Mouse (Mus musculus) adrenal gland, postnatal 10 days (tissue): ENCODE measurements at regions not wholly inside any gene's neighbourhood (a gene's known extent, or its start where the extent isn't known, plus 50 kb on each side); places are given as distances from the start of the nearest gene placed in this dataset.
A peak's percentile ranks its signal among the peaks of the same experiment; 100 is the strongest.

ENCODE experiments used
- DNase-seq: peaks from one replicate; pipeline ENCODE4 v3.0.0; 2021; ENCODE audit warnings: mixed read lengths

- no peak for DNase-seq
Measured at GRCm38 (mm10) chr13:10741391-10741790, 380.7 kb upstream of the Chrm3 start.

GRCm38 (mm10) chr13:10725745-10726171, 365.1 kb upstream of the Chrm3 start:
- no peak for DNase-seq

- DNase-seq, result no peak
Measured at GRCm38 (mm10) chr13:10725335-10725734, 364.7 kb upstream of the Chrm3 start.

GRCm38 (mm10) chr13:10720639-10721038, 360.0 kb upstream of the Chrm3 start:
- DNase-seq, result no peak

- DNase-seq, result no peak
Measured at GRCm38 (mm10) chr13:10711451-10711850, 350.8 kb upstream of the Chrm3 start.

GRCm38 (mm10) chr13:10710909-10711308, 350.3 kb upstream of the Chrm3 start:
- DNase-seq, result no peak

- DNase-seq, result no peak
Measured at GRCm38 (mm10) chr13:10697146-10697545, 336.5 kb upstream of the Chrm3 start.

GRCm38 (mm10) chr13:10696181-10696977, 335.7 kb upstream of the Chrm3 start:
- DNase-seq, result peak; percentile 73

GRCm38 (mm10) chr13:10691307-10691706, 330.7 kb upstream of the Chrm3 start:
- no peak for DNase-seq

GRCm38 (mm10) chr13:10687379-10687778, 326.7 kb upstream of the Chrm3 start:
- DNase-seq, result no peak

GRCm38 (mm10) chr13:10654086-10654422, 293.4 kb upstream of the Chrm3 start:
- no peak for DNase-seq

GRCm38 (mm10) chr13:10653376-10654085, 292.9 kb upstream of the Chrm3 start:
- peak; percentile 2 for DNase-seq

GRCm38 (mm10) chr13:10636859-10637258, 276.2 kb upstream of the Chrm3 start:
- DNase-seq, result no peak

GRCm38 (mm10) chr13:10630467-10630866, 269.8 kb upstream of the Chrm3 start:
- no peak for DNase-seq

GRCm38 (mm10) chr13:10619661-10620060, 259.0 kb upstream of the Chrm3 start:
- DNase-seq, result no peak

- DNase-seq, result no peak
Measured at GRCm38 (mm10) chr13:10618421-10618954, 257.8 kb upstream of the Chrm3 start.

GRCm38 (mm10) chr13:10574951-10575350, 214.3 kb upstream of the Chrm3 start:
- DNase-seq, result no peak

GRCm38 (mm10) chr13:10566825-10567224, 206.2 kb upstream of the Chrm3 start:
- no peak for DNase-seq

- DNase-seq, result no peak
Measured at GRCm38 (mm10) chr13:10557559-10557958, 196.9 kb upstream of the Chrm3 start.

- DNase-seq, result no peak
Measured at GRCm38 (mm10) chr13:10554595-10554994, 193.9 kb upstream of the Chrm3 start.

GRCm38 (mm10) chr13:10542723-10543122, 182.1 kb upstream of the Chrm3 start:
- DNase-seq, result no peak

- DNase-seq, result no peak
Measured at GRCm38 (mm10) chr13:10540197-10540940, 179.7 kb upstream of the Chrm3 start.

- DNase-seq, result peak; percentile 10
Measured at GRCm38 (mm10) chr13:10538927-10539326, 178.3 kb upstream of the Chrm3 start.
